Mouse (Mus musculus) CH12.LX (cell line): ENCODE data around the gene Rpl36a. TPM values are rescaled to one million over a fixed set of nuclear protein-coding genes. Genes with fewer than 3 reads are reported as not detected.
A peak's percentile ranks its signal among the peaks of the same experiment; 100 is the strongest.

Experiments used
- DNase-seq: peaks from one replicate; pipeline ENCODE4 v3.0.0-alpha.2; 2013; ENCODE audit errors: extremely low read depth
- H3K27ac ChIP-seq: 2 replicates; pipeline ENCODE4 v1.5.1; 2012; ENCODE audit warnings: low read depth, mild to moderate bottlenecking, control low read depth, moderate library complexity; ENCODE audit not compliant: insufficient read depth
- H3K27me3 ChIP-seq: replicated peaks from 2 replicates; pipeline ENCODE3; 2012; ENCODE audit warnings: inconsistent platforms
- H3K36me3 ChIP-seq, 2 experiments: replicated peaks in 1 of 2; 2 replicates each; pipeline versions ENCODE3 to v1.6.1; 2012; ENCODE audit warnings: inconsistent platforms in 1 of 2, low read length in 1 of 2, mild to moderate bottlenecking in 1 of 2, mixed read lengths in 1 of 2, moderate library complexity in 1 of 2; ENCODE audit not compliant: control insufficient read depth in 1 of 2, insufficient read depth in 1 of 2
- H3K4me1 ChIP-seq, 2 experiments: 2 replicates each; pipeline ENCODE4 v1.6.1; 2012; ENCODE audit warnings: inconsistent platforms in 1 of 2, moderate library complexity in 1 of 2; ENCODE audit not compliant: insufficient read depth in 2 of 2, control insufficient read depth in 1 of 2
- H3K4me2 ChIP-seq: 2 replicates; pipeline ENCODE4 v1.6.1; 2012; ENCODE audit warnings: low read depth, mild to moderate bottlenecking, control low read depth; ENCODE audit not compliant: poor library complexity, insufficient read depth, severe bottlenecking
- H3K4me3 ChIP-seq, 3 experiments: fragments of 150-350 bp in 1 of 3; sonication (generic) in 1 of 3; replicated peaks in 1 of 3; 2 replicates each; pipeline versions ENCODE3 to v1.5.1; 2011 to 2012; ENCODE audit warnings: low read depth in 2 of 3, low read length in 2 of 3, mild to moderate bottlenecking in 2 of 3, moderate library complexity in 2 of 3, control low read depth in 1 of 3, improper control_type of control experiment in 1 of 3, inconsistent platforms in 1 of 3, mixed read lengths in 1 of 3; ENCODE audit not compliant: poor library complexity in 1 of 3
- H3K79me2 ChIP-seq: replicated peaks from 2 replicates; pipeline ENCODE4 v1.6.1; 2012; ENCODE audit warnings: mild to moderate bottlenecking, moderate library complexity; ENCODE audit not compliant: control insufficient read depth, poor library complexity, insufficient read depth, severe bottlenecking; ENCODE audit errors: extremely low read depth
- H3K9ac ChIP-seq: 2 replicates; pipeline ENCODE4 v1.6.1; 2012; ENCODE audit warnings: low read depth, mild to moderate bottlenecking, control low read depth, moderate library complexity; ENCODE audit not compliant: insufficient read depth
- H3K9me3 ChIP-seq: replicated peaks from 2 replicates; pipeline ENCODE3; 2012; ENCODE audit warnings: low read length, inconsistent platforms, mixed read lengths
- CHD2 ChIP-seq: IDR thresholded peaks from 2 replicates; pipeline ENCODE4 v1.6.1; 2011; ENCODE audit warnings: low read length, improper control_type of control experiment
- E2F4 ChIP-seq: IDR thresholded peaks from 2 replicates; pipeline ENCODE4 v1.6.1; 2011; ENCODE audit warnings: low read depth, low read length, improper control_type of control experiment; ENCODE audit not compliant: insufficient replicate concordance
- ELF1 ChIP-seq: IDR thresholded peaks from 2 replicates; pipeline ENCODE4 v1.6.1; 2014; ENCODE audit warnings: low read depth, mild to moderate bottlenecking, inconsistent platforms, low read length, improper control_type of control experiment
- GABPA ChIP-seq: IDR thresholded peaks from 2 replicates; pipeline ENCODE4 v1.6.1; 2012; ENCODE audit warnings: low read depth, low read length, improper control_type of control experiment, inconsistent platforms; ENCODE audit not compliant: insufficient replicate concordance
- HCFC1 ChIP-seq: IDR thresholded peaks from 2 replicates; pipeline ENCODE4 v1.6.1; 2012; ENCODE audit warnings: low read depth, mild to moderate bottlenecking, inconsistent platforms, low read length, improper control_type of control experiment
- IRF4 ChIP-seq: IDR thresholded peaks from 2 replicates; pipeline ENCODE4 v1.6.1; 2014; ENCODE audit warnings: low read depth, mild to moderate bottlenecking, inconsistent platforms, low read length, improper control_type of control experiment
- JUN ChIP-seq: IDR thresholded peaks from 2 replicates; pipeline ENCODE4 v1.6.1; 2011; ENCODE audit warnings: low read depth, mild to moderate bottlenecking, low read length, improper control_type of control experiment, moderate library complexity; ENCODE audit not compliant: insufficient read depth
- MAZ ChIP-seq: IDR thresholded peaks from 2 replicates; pipeline ENCODE4 v1.6.1; 2012; ENCODE audit warnings: low read depth, mild to moderate bottlenecking, inconsistent platforms, low read length, improper control_type of control experiment, moderate library complexity
- MEF2A ChIP-seq: IDR thresholded peaks from 2 replicates; pipeline ENCODE4 v1.6.1; 2014; ENCODE audit warnings: low read depth, mild to moderate bottlenecking, inconsistent platforms, low read length, improper control_type of control experiment, borderline replicate concordance
- NELFE ChIP-seq: IDR thresholded peaks from 2 replicates; pipeline ENCODE4 v1.6.1; 2011; ENCODE audit warnings: low read depth, low read length, improper control_type of control experiment
- POLR2A ChIP-seq: IDR thresholded peaks from 2 replicates; pipeline ENCODE4 v1.6.1; 2011; ENCODE audit warnings: low read depth, mild to moderate bottlenecking, improper control_type of control experiment, low read length
- POLR2AphosphoS2 ChIP-seq: IDR thresholded peaks from 2 replicates; pipeline ENCODE4 v1.6.1; 2011; ENCODE audit warnings: low read depth, low read length, improper control_type of control experiment
- RCOR1 ChIP-seq: conservative IDR thresholded peaks from 2 replicates; pipeline ENCODE4 v1.6.1; 2012; ENCODE audit warnings: low read depth, mild to moderate bottlenecking, inconsistent platforms, low read length, improper control_type of control experiment
- SIN3A ChIP-seq: IDR thresholded peaks from 2 replicates; pipeline ENCODE4 v1.6.1; 2012; ENCODE audit warnings: low read length, improper control_type of control experiment, inconsistent platforms
- SMC3 ChIP-seq: IDR thresholded peaks from 2 replicates; pipeline ENCODE4 v1.6.1; 2011; ENCODE audit warnings: low read depth, low read length, improper control_type of control experiment
- USF1 ChIP-seq: IDR thresholded peaks from 2 replicates; pipeline ENCODE4 v1.6.1; 2014; ENCODE audit warnings: low read depth, mild to moderate bottlenecking, inconsistent platforms, low read length, improper control_type of control experiment
- ZMIZ1 ChIP-seq: IDR thresholded peaks from 2 replicates; pipeline ENCODE4 v1.6.1; 2012; ENCODE audit warnings: low read depth, mild to moderate bottlenecking, inconsistent platforms, low read length, improper control_type of control experiment
- dilution Hi-C: fragments of 300-500 bp; cut with MboI; formaldehyde crosslinking; loops from 2 replicates; pipeline ENCODE4 v1.14.3; 2020; ENCODE audit warnings: low sequenced_read_pairs; ENCODE audit not compliant: extremely low pct_unique_long_range_greater_than_20kb, extremely low pct_ligation_motif_present
- in situ Hi-C: fragments of 300-500 bp; cut with MboI; formaldehyde crosslinking; loops from 3 replicates; pipeline ENCODE4 v1.14.3; 2019; ENCODE audit warnings: low sequenced_read_pairs, low pct_ligation_motif_present, low pct_unique_long_range_greater_than_20kb, mixed read lengths
- polyA plus RNA-seq: library from polyadenylated mRNA; unstranded; fragments of >175 nt; gene quantifications from 2 replicates; pipeline ENCODE4 v1.2.1, GENCODE M21; 2012; ENCODE audit warnings: low read depth; ENCODE audit not compliant: insufficient read length
- total RNA-seq, 2 experiments: library from RNA; depleted of rRNA; stranded (reverse); fragments of 300-350 nt in 1 of 2; fragments of >200 nt in 1 of 2; gene quantifications; 2 replicates each; pipeline ENCODE4 v1.2.3; 2012 to 2014

Rpl36a gene
- total and polyA plus RNA-seq, 3 experiments: 869 to 2,800 (median 2,352) TPM

GRCm38 (mm10) chrX:134588997-134589396 is 3.5 kb downstream of the Rpl36a start:
- Histone ChIP-seq H3K36me3 (peaks cover 13 to 16% of the 10 kb centered on the region in 2 experiments), H3K4me3 (no peak overlapping the region)

GRCm38 (mm10) chrX:134589836-134590235 is 4.4 kb downstream of the Rpl36a start:
- Histone ChIP-seq H3K4me1 (peaks cover 0 to 7% of the 10 kb centered on the region in 2 experiments; a peak in 1 of 4 replicates), H3K27ac (no peak overlapping the region), H3K27me3 (no peaks in the 10 kb centered on the region), H3K36me3 (peaks cover 13 to 16% of the 10 kb centered on the region in 2 experiments), H3K4me2 (no peak overlapping the region), H3K79me2 (peaks cover 18% of the 10 kb centered on the region), H3K9ac (no peak overlapping the region), H3K9me3 (no peaks in the 10 kb centered on the region), H3K4me3 (no peak overlapping the region)
- dilution Hi-C loops (no loop called here), in situ Hi-C loops (no loop called here)
- peak; percentile 40; the same call in 1 of the 2 replicates for TF ChIP-seq POLR2AphosphoS2
- TF ChIP-seq POLR2A: peak; percentile 48
- no peak for TF ChIP-seq USF1
- no peak for DNase-seq

More at GRCm38 (mm10) chrX:134588997-134589396, 3.5 kb downstream of the Rpl36a start:
- peaks cover 18% of the 10 kb centered on the region for H3K79me2 ChIP-seq
- H3K9me3 ChIP-seq: no peaks in the 10 kb centered on the region
- no peak overlapping the region for H3K9ac ChIP-seq
- TF ChIP-seq POLR2A (no peak; the same call in 1 of the 2 replicates), MEF2A (no peak), ZMIZ1 (peak; percentile 55), GABPA (no peak), RCOR1 (0 out of 2 replicates have a peak, but pooled peaks have one; percentile 23)
- TF ChIP-seq, all 38 proteins: peak for 2
- Histone ChIP-seq H3K27me3 (no peaks in the 10 kb centered on the region), H3K27ac (no peak overlapping the region), H3K4me1 (peaks cover 0 to 7% of the 10 kb centered on the region in 2 experiments; a peak in 1 of 4 replicates), H3K4me2 (no peak overlapping the region)
- in situ Hi-C loops: no loop called here
- DNase-seq: no peak
- dilution Hi-C loops: no loop called here

GRCm38 (mm10) chrX:134599922-134600565 is 14.6 kb downstream of the Rpl36a start:
- Histone ChIP-seq H3K27ac (no peak overlapping the region), H3K79me2 (peaks cover 24% of the 10 kb centered on the region), H3K9me3 (no peaks in the 10 kb centered on the region), H3K4me1 (peaks cover 3 to 10% of the 10 kb centered on the region in 2 experiments; a peak in 2 of 4 replicates), H3K36me3 (peaks cover 0 to 11% of the 10 kb centered on the region in 2 experiments), H3K4me3 (peak overlapping the region; percentile 61 to 81 (median 78)), H3K9ac (peak overlapping the region; percentile 76), H3K4me2 (peak overlapping the region; percentile 87), H3K27me3 (no peaks in the 10 kb centered on the region)
- dilution Hi-C loops (no loop called here), in situ Hi-C loops (loop anchor here (10.0 kb wide), 1 partner anchor 65 kb away; no protein-coding TSS in a partner anchor)
- no peak for TF ChIP-seq RCOR1
- no peak for TF ChIP-seq NELFE
- TF ChIP-seq HCFC1: no peak
- no peak for TF ChIP-seq E2F4
- no peak for TF ChIP-seq SIN3A
- no peak for TF ChIP-seq SMC3
- TF ChIP-seq POLR2AphosphoS2: no peak
- TF ChIP-seq MAZ: no peak
- no peak for TF ChIP-seq IRF4
- TF ChIP-seq ELF1: no peak
- TF ChIP-seq USF1: no peak
- no peak for TF ChIP-seq JUN
- TF ChIP-seq CHD2: no peak
- TF ChIP-seq GABPA: no peak
- DNase-seq: no peak
